Mouse (Mus musculus) embryonic fibroblast, embryonic 13.5 days (primary cell): ENCODE measurements around the gene Nfs1.

ENCODE experiments used
- CTCF ChIP-seq: IDR thresholded peaks from 2 replicates; pipeline ENCODE4 v1.5.1; 2011; ENCODE audit warnings: mild to moderate bottlenecking, control low read depth, low read length, moderate library complexity, borderline replicate concordance; ENCODE audit not compliant: insufficient read depth
- POLR2A ChIP-seq: IDR thresholded peaks from 2 replicates; pipeline ENCODE4 v1.6.1; 2011; ENCODE audit warnings: low read depth, mild to moderate bottlenecking, control low read depth, low read length, moderate library complexity

DNA sequence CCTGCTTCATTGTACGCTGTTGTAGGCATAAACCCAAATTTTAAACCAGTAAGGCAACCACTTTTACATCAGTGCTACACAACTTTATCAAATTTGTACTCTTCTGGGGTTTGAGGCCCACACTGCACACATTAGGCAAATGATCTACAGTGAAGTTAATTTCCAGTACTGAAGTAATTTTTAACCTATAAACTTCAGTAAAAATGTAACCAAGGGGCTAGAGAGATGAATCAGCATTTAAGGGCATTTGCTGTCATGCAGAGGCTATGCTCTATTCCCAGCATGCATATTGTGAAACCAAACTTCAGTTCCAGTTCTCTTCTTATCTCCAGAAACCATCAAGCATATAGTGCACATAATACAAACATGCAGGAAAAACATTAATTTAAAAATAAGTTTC lies 21.5 kb upstream of the Nfs1 start:
- TF ChIP-seq CTCF (no peak), POLR2A (no peak)
